Mouse (Mus musculus) liver, postnatal 0 days (tissue): ENCODE results near the gene Clrn3. TPM values are rescaled to one million over a fixed set of nuclear protein-coding genes. Genes with fewer than 3 reads are reported as not detected.

Source experiments
- ATAC-seq: fragments of 200-750 bp; cut with Nextera tagmentation; 2 replicates; pipeline ENCODE4 v1.8.0; 2017; ENCODE audit warnings: mild to moderate bottlenecking, moderate library complexity
- DNase-seq: peaks from one replicate; pipeline ENCODE4 v3.0.0-alpha.2; 2016
- H3K27ac ChIP-seq: fragments of 300-500 bp; sonication (generic); 2 replicates; pipeline ENCODE4 v1.5.1; 2014; ENCODE audit warnings: antibody characterized with exemption, moderate library complexity, mild to moderate bottlenecking, low read depth
- H3K27me3 ChIP-seq: fragments of 300-500 bp; sonication (generic); 2 replicates; pipeline ENCODE4 v1.6.1; 2014; ENCODE audit warnings: low read length, control low read depth, mixed read lengths; ENCODE audit not compliant: insufficient read depth
- H3K36me3 ChIP-seq: fragments of 300-500 bp; sonication (generic); replicated peaks from 2 replicates; pipeline ENCODE4 v1.6.1; 2014; ENCODE audit warnings: mild to moderate bottlenecking, control low read depth, low read length, moderate library complexity, mixed read lengths; ENCODE audit not compliant: insufficient read depth
- H3K4me1 ChIP-seq: fragments of 300-500 bp; sonication (generic); 2 replicates; pipeline ENCODE4 v1.6.1; 2014; ENCODE audit warnings: antibody characterized with exemption, mild to moderate bottlenecking, control low read depth; ENCODE audit not compliant: insufficient read depth
- H3K4me2 ChIP-seq: fragments of 300-500 bp; sonication (generic); 2 replicates; pipeline ENCODE4 v1.6.1; 2014; ENCODE audit warnings: low read depth, mild to moderate bottlenecking, low read length, moderate library complexity, mixed read lengths
- H3K4me3 ChIP-seq: fragments of 300-500 bp; sonication (generic); 2 replicates; pipeline ENCODE4 v1.5.1; 2014; ENCODE audit warnings: low read depth, low read length
- H3K9ac ChIP-seq: fragments of 300-500 bp; sonication (generic); replicated peaks from 2 replicates; pipeline ENCODE4 v1.6.1; 2014; ENCODE audit warnings: mild to moderate bottlenecking, moderate library complexity
- H3K9me3 ChIP-seq: fragments of 300-500 bp; sonication (generic); 2 replicates; pipeline ENCODE4 v1.6.1; 2016; ENCODE audit warnings: mild to moderate bottlenecking, control low read depth, low read length, mixed read lengths
- CTCF ChIP-seq: sonication (generic); IDR thresholded peaks from 2 replicates; pipeline ENCODE4 v1.5.1; 2016; ENCODE audit warnings: antibody characterized with exemption, low read depth
- EP300 ChIP-seq: IDR thresholded peaks from 2 replicates; pipeline ENCODE4 v1.6.1; 2016; ENCODE audit warnings: antibody characterized with exemption, low read depth, mild to moderate bottlenecking
- WGBS: fragments of 180-500 bp; shearing (Covaris S2); extraction: QIAGEN DNeasy Blood & Tissue Kit; methylation state at CpG from one replicate; pipeline ENCODE4 v1.1.7; 2014; ENCODE audit not compliant: insufficient replicate concordance; 5-methylcytosine and 5-hydroxymethylcytosine counted together
- polyA plus RNA-seq: library from polyadenylated mRNA; unstranded; fragments of >200 nt; fragmentation: Nextera tagmentation; extraction: Ambion mirVana; gene quantifications from 2 replicates; pipeline ENCODE4 v1.2.1, GENCODE M21; 2015

Clrn3 gene
- polyA plus RNA-seq, 1 experiment from 2014 or later: not detected

GRCm38 (mm10) chr7:135567582-135567981 lies 39.1 kb upstream of the Clrn3 start:
- 72% methylated on average over 1 of the region's 1 CpGs for WGBS
- no peak overlapping the region for H3K27ac ChIP-seq
- no peaks in the 10 kb centered on the region for H3K27me3 ChIP-seq
- no peak overlapping the region for H3K4me3 ChIP-seq
- no peak overlapping the region for H3K4me2 ChIP-seq
- TF ChIP-seq CTCF (no peak), EP300 (no peak)
- no peaks in the 10 kb centered on the region for H3K36me3 ChIP-seq
- H3K9ac ChIP-seq: no peak overlapping the region
- DNase-seq (no peak), ATAC-seq (no peak)
- no peaks in the 10 kb centered on the region for H3K4me1 ChIP-seq
- H3K9me3 ChIP-seq: no peaks in the 10 kb centered on the region

- DNase-seq (no peak), ATAC-seq (no peak)
- TF ChIP-seq EP300 (no peak), CTCF (no peak)
- Histone ChIP-seq H3K36me3 (no peaks in the 10 kb centered on the region), H3K27me3 (no peaks in the 10 kb centered on the region), H3K4me3 (no peak overlapping the region), H3K4me1 (no peaks in the 10 kb centered on the region), H3K4me2 (no peak overlapping the region), H3K9ac (no peak overlapping the region), H3K9me3 (no peaks in the 10 kb centered on the region), H3K27ac (no peak overlapping the region)
- WGBS: 82% methylated on average over 5 of the region's 5 CpGs
These were observed 37.6 kb upstream of the Clrn3 start for GRCm38 (mm10) chr7:135566013-135566412.

GRCm38 (mm10) chr7:135564022-135564421 lies 35.6 kb upstream of the Clrn3 start:
- no peaks in the 10 kb centered on the region for H3K27me3 ChIP-seq
- WGBS: 72% methylated on average over 8 of the region's 8 CpGs
- H3K36me3 ChIP-seq: no peaks in the 10 kb centered on the region
- no peak for DNase-seq
- no peak overlapping the region for H3K4me3 ChIP-seq
- no peak overlapping the region for H3K27ac ChIP-seq
- no peaks in the 10 kb centered on the region for H3K9me3 ChIP-seq
- no peak overlapping the region for H3K4me2 ChIP-seq
- no peak overlapping the region for H3K9ac ChIP-seq
- no peaks in the 10 kb centered on the region for H3K4me1 ChIP-seq
- TF ChIP-seq EP300 (no peak), CTCF (no peak)
- ATAC-seq: no peak

GRCm38 (mm10) chr7:135560280-135560679 lies 31.8 kb upstream of the Clrn3 start:
- no peaks in the 10 kb centered on the region for H3K27me3 ChIP-seq
- no peak overlapping the region for H3K4me3 ChIP-seq
- TF ChIP-seq CTCF (no peak), EP300 (no peak)
- no peak overlapping the region for H3K27ac ChIP-seq
- no peak overlapping the region for H3K4me2 ChIP-seq
- no peak for DNase-seq
- no peak for ATAC-seq
- H3K9me3 ChIP-seq: no peaks in the 10 kb centered on the region
- WGBS: 70% methylated on average over 1 of the region's 1 CpGs
- no peaks in the 10 kb centered on the region for H3K36me3 ChIP-seq
- H3K4me1 ChIP-seq: no peaks in the 10 kb centered on the region
- no peak overlapping the region for H3K9ac ChIP-seq

GRCm38 (mm10) chr7:135556663-135557402 lies 28.4 kb upstream of the Clrn3 start:
- WGBS: 52% methylated on average over 3 of the region's 3 CpGs
- Histone ChIP-seq H3K4me2 (no peak overlapping the region), H3K4me1 (no peaks in the 10 kb centered on the region), H3K9me3 (no peaks in the 10 kb centered on the region), H3K4me3 (no peak overlapping the region), H3K36me3 (no peaks in the 10 kb centered on the region), H3K9ac (no peak overlapping the region), H3K27ac (no peak overlapping the region), H3K27me3 (no peaks in the 10 kb centered on the region)
- ATAC-seq: no peak
- DNase-seq: no peak
- TF ChIP-seq CTCF (no peak), EP300 (no peak)

GRCm38 (mm10) chr7:135553550-135553949 lies 25.1 kb upstream of the Clrn3 start:
- ATAC-seq: no peak
- Histone ChIP-seq H3K4me2 (no peak overlapping the region), H3K9ac (no peak overlapping the region), H3K27ac (no peak overlapping the region), H3K9me3 (no peaks in the 10 kb centered on the region), H3K4me3 (no peak overlapping the region), H3K27me3 (no peaks in the 10 kb centered on the region), H3K36me3 (no peaks in the 10 kb centered on the region), H3K4me1 (no peaks in the 10 kb centered on the region)
- TF ChIP-seq EP300 (no peak), CTCF (0 out of 2 replicates have a peak, but pooled peaks have one; percentile 12)
- 55% methylated on average over 3 of the region's 3 CpGs for WGBS
- no peak for DNase-seq
